Mouse (Mus musculus): ENCODE measurements around the gene Snn.
A peak's percentile ranks its signal among the peaks of the same experiment; 100 is the strongest.

Snn gene

DNA sequence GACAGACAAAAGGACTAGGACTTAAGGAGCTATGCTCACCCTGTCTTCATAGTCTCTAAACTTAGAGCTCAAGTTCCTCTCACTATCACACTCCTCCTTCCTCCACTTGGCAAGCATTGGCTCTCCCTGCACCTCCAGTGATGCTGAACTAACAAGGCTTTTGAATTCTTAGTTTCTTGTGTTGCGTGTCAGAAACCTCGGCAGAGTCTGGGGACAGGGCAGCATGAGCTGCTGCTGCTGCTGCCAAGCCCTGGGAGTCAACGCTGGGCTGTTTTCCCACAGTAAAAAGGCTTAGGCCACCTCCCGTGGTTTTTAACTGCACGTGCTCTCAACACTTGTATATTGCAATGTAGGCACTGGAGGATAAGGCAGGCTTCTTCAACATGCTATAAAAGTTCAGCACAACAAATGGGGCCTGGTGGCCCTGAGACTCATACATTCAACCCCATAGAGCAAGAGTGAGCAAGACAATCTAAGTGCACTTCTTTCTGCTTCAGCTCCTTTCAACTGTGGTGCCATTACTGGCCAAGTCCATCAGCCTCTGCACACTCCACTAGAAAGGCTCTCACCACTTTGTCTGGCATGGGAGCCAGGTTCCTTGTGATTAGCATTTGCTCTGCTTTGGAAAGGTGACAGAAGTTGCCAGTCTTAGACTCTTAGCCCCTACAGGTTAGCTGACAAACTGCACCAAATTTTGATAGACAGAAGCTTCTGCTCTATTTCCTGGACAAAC is 26.3 kb downstream of the Snn start:
- DNase-seq = no peak

DNA sequence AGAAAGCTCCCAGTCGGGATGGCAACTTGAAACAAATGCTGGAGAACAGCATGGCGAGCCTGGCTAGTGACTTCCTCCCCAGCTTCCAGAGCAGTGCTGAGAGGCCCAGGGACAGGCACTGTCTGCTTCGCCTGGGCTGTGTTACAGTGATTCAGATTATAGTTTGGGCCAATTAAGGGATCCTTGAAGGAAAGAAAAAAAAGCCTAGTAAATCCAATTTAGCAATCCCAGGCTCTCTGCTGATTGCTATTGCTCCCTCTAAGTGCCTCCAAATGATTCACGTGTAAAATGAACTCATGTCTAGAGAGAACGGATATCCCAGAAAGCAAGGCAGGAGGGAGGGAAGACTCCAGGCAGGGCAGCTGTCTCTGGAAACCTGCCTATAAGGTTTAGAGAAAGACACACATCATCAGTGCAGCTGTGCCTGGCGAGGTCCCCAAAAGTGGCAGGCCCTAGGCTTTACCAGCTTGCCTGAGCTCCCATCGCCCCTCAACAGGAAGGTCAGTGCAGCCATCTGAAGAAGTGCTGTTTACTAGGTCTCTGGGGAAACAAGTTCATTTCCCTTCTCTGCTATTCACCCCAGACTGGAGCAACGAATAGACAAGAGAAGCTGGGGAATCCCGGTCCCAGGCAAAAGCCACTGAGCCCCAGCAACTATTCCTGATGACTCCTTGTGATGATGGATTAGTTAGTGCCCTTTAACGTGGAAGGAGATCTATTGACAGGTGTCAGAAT is 30.3 kb downstream of the Snn start:
- no peak for DNase-seq

DNA sequence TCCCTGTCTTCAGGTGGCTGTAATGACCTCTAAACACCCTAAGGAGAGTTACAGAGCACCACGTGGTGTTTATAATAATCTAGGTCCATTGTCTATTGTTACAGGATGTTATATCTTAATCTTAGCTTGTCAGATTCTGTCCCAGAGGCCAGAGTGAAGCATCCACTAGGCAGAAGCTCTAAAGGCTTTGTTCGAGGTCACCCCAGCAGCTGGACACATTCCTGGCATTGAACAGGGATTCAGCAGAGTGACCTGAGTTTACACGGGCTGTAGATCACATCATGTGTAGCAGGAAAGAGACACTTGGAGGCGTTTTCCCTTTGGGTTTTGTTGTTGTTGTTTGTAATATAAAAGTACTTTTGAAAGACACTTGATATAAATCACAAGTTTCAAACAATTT is 31.3 kb downstream of the Snn start:
- DNase-seq = no peak

DNA sequence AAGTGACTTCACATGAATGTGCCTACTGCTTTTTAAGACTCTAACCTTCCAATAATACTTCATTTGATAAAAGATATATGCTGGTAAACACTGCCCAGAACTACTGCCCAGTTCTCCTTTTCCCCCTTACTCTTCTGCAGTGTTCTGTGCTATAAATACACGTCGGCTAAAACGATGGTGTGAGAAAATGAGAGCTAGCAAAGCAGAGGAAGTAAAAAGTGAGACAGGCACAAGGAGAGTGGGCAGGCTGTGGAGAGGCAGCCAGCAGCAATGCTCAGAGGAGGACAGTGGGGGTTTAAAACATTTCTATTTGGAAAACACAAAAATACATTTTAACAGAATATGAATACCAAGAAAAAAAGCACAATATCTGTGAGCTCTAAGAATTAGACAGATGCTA is 31.8 kb downstream of the Snn start:
- no peak for DNase-seq

DNA sequence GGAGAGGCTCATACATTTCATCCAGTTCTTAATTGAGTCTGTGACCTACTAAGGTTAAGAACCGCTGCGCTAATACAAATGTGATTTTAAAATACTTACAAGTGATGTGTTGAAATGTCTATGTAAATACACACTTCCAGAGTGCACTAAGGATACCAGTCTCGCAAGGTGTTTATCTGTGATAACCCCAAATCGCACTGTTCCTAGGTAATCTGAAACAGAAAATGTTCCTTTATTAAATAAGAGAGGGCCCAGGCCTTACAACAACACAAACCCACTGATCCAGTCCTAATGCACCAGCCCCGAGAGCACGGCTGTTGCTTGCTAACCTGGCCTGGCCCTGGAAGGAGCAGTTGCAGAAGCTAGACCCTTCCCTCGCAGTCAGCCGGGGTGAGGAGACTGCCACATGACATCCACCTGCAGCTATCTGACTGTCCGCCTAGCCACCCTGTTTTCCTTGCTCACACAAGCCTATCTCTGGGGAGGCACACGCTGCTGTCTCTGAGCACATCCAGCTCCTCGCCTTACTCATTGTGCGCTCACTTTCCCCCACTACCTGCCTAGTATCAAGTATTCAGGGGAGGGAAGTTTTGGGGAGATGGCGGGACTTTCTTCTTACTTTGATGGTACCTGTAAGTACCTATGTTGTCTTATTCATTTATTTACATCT is 33.1 kb downstream of the Snn start:
- DNase-seq = peak; percentile 15

DNA sequence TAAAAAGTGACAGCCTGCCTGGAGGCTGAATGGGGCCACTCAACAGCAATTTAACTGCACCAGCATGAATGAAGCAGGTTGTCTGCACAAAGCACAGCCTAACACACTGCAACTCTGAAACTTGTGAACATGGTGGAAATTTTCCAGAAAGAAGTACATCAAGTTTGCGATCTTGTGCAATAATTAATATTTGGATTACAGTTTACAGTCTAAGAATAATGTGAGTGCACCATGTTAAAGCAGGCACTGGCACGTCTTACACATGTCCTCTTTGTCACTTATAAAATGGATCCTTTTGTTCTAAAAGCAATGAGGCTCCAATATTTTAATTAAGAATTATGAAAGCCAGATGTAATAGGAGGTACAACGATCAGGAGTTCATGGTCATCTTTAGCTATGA is 36.6 kb downstream of the Snn start:
- no peak for DNase-seq

DNA sequence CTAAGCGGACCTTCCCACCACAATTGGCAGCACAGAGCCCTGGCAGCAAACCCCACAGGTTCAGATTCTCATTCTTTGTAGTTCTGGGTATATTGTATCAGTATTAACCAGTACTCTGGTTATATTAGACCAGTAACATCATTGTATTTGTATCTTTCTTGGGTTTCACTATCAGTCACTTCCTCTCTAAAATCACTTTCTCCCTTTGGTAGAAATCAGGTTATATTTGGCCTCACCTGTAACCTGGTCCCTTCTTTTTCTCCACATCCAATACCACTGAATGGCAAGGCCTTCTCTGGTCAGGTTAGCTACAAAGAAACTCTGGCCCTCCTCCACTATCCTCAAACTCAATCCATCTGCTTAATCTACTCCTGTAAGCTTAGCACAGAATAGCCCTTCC is 44.2 kb downstream of the Snn start:
- no peak for DNase-seq

DNA sequence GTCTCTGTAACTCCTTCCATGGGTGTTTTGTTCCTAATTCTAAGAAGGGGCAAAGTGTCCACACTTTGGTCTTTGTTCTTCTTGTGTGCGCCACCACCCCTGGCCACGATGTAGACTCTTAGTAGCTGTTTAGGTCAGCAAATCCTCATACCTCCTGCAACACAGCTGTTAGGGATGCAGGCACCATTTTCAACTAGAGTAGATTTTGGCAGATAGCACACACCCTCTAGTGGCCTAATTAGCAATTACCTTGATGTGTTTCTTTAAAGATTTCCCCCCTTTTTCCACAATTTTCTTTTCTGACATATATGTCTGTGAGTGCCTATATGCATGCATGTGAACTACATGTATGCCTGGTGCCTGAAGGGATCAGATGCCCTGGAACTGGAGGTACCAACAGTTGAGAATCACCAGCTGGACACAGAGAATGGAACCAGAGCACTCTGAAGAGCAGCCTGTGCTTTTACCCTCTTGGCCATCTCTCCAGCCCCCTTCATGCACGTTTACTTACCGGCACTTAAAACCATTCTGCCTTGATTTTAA is 48.5 kb downstream of the Snn start:
- DNase-seq = no peak

DNA sequence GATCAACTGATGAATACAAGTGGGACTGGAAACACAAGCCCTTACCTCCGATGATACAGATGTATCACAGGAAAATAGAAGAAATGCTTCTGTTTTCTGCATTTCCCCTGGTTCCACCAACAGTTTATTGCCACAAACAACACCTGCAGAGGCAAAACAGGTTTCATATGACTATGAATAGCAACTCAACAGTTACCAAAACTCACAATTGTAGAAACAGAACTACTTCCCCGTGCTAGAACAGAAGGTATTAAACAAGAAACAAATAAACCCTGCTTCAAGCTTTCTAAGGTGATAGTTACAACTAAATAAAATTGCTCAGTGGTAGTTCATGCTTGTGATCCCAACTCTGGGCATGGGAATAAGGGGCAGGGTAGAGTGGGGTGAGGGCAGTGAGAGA is 61.9 kb downstream of the Snn start:
- no peak for DNase-seq

DNA sequence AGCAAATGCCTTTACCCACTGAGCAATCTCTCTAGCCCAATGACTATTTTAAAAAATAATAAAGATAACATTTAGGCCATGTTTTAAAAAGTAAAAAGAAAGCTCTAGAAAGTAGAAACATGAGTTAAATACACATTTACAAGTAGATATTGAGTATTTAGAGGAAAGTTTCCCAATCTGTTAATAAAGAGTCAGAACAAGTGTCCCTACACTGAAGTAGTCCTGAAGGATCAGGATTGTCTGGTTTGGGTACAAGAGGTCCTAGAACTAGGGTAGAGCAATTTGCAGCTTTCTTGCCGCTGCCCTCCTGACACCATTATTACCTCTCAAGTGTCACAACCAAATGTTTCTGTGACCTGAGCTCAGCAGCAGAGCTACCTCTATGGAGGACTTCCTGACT is 63.4 kb downstream of the Snn start:
- DNase-seq = no peak

Measured in liver (tissue).